Mouse (Mus musculus): Measurements from ENCODE around the gene Fstl4.

- TF ChIP-seq POLR2A (IDR thresholded peaks at IDR 0.05; ENCODE audit: borderline replicate concordance, low read depth, low read length) (no peak), CTCF (IDR thresholded peaks at IDR 0.05; ENCODE audit: low read depth, low read length) (peak; percentile 68)
These were observed 267.9 kb downstream of the Fstl4 start for GRCm38 (mm10) chr11:53032336-53032735.
